Mouse (Mus musculus) C2C12 (cell line): ENCODE measurements at regions not wholly inside any gene's neighbourhood (a gene's known extent, or its start where the extent isn't known, plus 50 kb on each side); places are given as distances from the start of the nearest gene placed in this dataset.

Experiments used
- H3K27me3 ChIP-seq: one replicate; pipeline ENCODE4 v1.6.1; 2011; ENCODE audit not compliant: control insufficient read depth, insufficient read depth, insufficient read length
- H3K36me3 ChIP-seq: one replicate; pipeline ENCODE4 v1.6.1; 2011; ENCODE audit not compliant: control insufficient read depth, insufficient read depth
- H3K4me3 ChIP-seq: one replicate; pipeline ENCODE4 v1.5.1; 2011; ENCODE audit warnings: mild to moderate bottlenecking, control low read depth; ENCODE audit not compliant: poor library complexity, insufficient read depth, severe bottlenecking
- H3K79me2 ChIP-seq: one replicate; pipeline ENCODE4 v1.6.1; 2011; ENCODE audit not compliant: control insufficient read depth, insufficient read depth
- H3K79me3 ChIP-seq: one replicate; pipeline ENCODE4 v1.6.1; 2011; ENCODE audit warnings: low read depth, control low read depth
- H3ac ChIP-seq: one replicate; pipeline ENCODE3; 2011; ENCODE audit warnings: low read depth; ENCODE audit not compliant: control insufficient read depth, insufficient read length
- CEBPB ChIP-seq: IDR thresholded peaks from one replicate; pipeline ENCODE4 v1.6.1; 2011; ENCODE audit warnings: low read depth, mild to moderate bottlenecking, control low read depth, moderate library complexity
- CTCF ChIP-seq: IDR thresholded peaks from one replicate; pipeline ENCODE4 v1.5.1; 2011; ENCODE audit not compliant: control insufficient read depth, insufficient read depth, insufficient read length
- FOSL1 ChIP-seq: IDR thresholded peaks from one replicate; pipeline ENCODE4 v1.8.0; 2011; ENCODE audit warnings: mild to moderate bottlenecking, low read length; ENCODE audit not compliant: poor library complexity, insufficient read depth, severe bottlenecking
- MAX ChIP-seq: IDR thresholded peaks from one replicate; pipeline ENCODE4 v1.6.1; 2011; ENCODE audit warnings: mild to moderate bottlenecking, control low read depth
- MYOD1 ChIP-seq: IDR thresholded peaks from one replicate; pipeline ENCODE4 v1.6.1; 2011; ENCODE audit warnings: low read depth; ENCODE audit not compliant: control insufficient read depth, insufficient read length
- MYOG ChIP-seq: IDR thresholded peaks from one replicate; pipeline ENCODE4 v1.6.1; 2011; ENCODE audit not compliant: control insufficient read depth, insufficient read length; ENCODE audit errors: extremely low read depth
- USF1 ChIP-seq: IDR thresholded peaks from one replicate; pipeline ENCODE4 v1.6.1; 2011; ENCODE audit warnings: low read depth, mild to moderate bottlenecking, control low read depth, moderate library complexity

DNA sequence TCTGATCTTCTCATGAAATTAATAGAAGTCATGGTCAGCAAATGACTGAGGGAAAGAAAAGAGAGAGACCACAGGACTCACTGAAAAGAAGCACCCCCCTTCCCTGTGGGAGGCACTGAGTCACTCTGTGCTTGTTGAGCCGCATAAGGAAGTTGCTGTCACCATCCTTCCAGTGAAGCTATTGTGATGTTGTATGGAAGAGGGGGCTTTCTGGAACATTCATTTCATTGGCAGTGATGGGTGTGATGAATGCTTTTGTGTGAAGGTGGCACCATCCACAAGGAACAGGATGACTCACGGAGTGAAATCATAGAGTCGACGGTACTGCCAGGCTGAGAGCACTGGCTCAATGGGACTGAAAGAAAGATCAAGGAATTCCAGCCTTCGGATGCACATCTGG is 323.5 kb upstream of the Adamts9 start:
- Histone ChIP-seq H3K27me3 (no peaks in the 10 kb centered on the region), H3K79me2 (no peaks in the 10 kb centered on the region), H3K4me3 (no peak overlapping the region), H3K36me3 (no peaks in the 10 kb centered on the region), H3K79me3 (no peaks in the 10 kb centered on the region), H3ac (no peak overlapping the region)
- TF ChIP-seq CTCF (no peak), FOSL1 (no peak), MYOG (no peak), MYOD1 (no peak), USF1 (no peak), CEBPB (no peak), MAX (no peak)

DNA sequence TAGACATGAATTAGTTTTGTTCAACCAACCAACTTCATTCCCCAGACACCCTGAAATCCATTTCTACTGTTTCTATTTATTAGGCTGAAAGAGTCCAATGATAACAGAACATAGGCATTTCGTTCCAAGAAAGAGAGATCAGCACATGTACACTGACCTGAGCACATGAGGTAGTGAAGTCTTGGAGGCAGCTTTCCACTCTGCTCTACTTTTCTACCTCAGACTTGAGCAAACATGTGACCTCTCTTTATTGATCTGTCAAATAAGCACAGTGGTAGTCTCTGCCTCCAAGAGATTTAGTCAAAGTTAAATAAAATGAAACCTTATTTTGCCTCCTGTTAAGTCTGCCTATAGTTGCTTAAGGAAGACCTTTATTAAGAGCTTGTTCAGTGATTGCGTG is 321.9 kb upstream of the Adamts9 start:
- H3K79me3 ChIP-seq: no peaks in the 10 kb centered on the region
- no peaks in the 10 kb centered on the region for H3K79me2 ChIP-seq
- no peak for TF ChIP-seq CTCF
- TF ChIP-seq CEBPB: no peak
- TF ChIP-seq MAX: no peak
- no peak for TF ChIP-seq FOSL1
- TF ChIP-seq MYOG: no peak
- no peak for TF ChIP-seq MYOD1
- TF ChIP-seq USF1: no peak
- no peaks in the 10 kb centered on the region for H3K36me3 ChIP-seq
- no peak overlapping the region for H3K4me3 ChIP-seq
- H3ac ChIP-seq: no peak overlapping the region
- H3K27me3 ChIP-seq: no peaks in the 10 kb centered on the region

DNA sequence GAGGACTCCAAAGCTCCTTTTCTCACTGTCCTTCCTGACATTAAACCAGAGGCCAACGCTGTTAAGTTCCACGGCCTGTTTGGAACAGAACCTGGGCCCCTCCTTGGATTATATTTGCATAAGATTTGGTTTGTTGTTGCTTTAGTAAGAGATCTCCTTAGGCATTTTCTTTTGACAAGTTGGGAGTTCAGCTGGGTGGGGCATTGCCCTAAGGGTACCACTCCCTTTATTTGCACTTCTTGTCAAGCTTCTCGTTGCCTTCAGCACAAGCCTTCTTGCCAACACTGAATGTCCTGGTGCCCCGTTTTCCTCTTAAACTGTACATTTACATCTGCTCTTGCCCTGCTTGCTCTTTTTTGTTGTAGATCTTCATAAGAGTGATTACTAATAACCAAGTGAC is 317.5 kb upstream of the Adamts9 start:
- H3K79me3 ChIP-seq: no peaks in the 10 kb centered on the region
- TF ChIP-seq FOSL1 (no peak), MAX (no peak)
- no peaks in the 10 kb centered on the region for H3K36me3 ChIP-seq
- no peak overlapping the region for H3K4me3 ChIP-seq
- H3ac ChIP-seq: no peak overlapping the region
- H3K79me2 ChIP-seq: no peaks in the 10 kb centered on the region
- H3K27me3 ChIP-seq: no peaks in the 10 kb centered on the region

DNA sequence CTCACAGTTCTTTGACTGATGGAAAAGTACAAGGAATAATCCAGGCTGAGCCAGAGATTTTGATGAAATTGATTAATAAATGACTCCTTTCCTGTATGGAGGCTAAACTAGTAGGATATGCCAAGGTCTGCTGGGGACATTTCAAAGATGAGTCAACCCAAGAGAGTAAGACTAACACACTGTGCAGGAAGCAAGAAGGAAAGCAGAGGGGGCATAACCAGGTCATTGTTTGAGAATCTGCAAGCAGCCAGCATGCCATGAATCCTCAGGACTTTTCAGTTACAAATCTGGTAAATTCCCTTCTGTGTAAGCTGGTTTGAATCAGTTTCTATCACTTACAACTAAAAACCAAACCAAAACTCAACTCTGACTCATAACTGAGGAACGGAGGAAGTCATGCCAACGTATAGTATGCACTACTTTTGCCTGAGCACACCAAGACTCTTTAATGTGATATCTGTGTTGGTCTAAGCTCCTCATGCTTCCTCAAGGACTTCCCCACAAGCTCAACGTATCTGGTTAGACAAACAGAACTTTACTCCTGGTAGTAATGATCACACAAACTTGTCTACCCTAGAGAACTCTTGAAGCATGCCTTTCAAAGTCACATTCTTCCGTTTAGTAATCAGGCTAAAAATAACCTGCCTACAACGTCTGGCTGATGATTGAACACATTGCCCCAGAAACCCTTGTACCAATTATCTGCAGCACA is 314.0 kb upstream of the Adamts9 start:
- Histone ChIP-seq H3K27me3 (no peaks in the 10 kb centered on the region), H3K79me3 (no peaks in the 10 kb centered on the region), H3ac (no peak overlapping the region), H3K36me3 (no peaks in the 10 kb centered on the region), H3K4me3 (no peak overlapping the region), H3K79me2 (no peaks in the 10 kb centered on the region)
- TF ChIP-seq CTCF (no peak), MAX (peak; percentile 26)

DNA sequence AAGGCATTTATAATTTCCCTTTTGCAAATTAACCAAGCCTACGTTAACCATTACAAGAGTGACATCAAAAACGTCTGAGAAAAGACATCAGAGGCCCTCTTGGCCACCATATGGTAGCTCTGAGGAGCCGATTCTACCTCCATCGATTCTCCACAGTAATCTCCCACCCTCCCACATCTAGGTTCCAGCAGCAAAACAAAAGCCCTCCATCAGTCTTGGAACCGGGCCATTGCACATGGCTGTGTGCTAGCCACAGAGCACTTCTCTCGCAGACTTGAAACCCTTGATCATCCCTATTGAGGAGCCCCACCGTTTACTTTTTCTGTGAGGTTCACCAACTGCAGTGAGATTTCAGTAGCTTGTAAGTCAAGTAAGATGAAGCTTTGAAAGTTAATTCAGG is 310.5 kb upstream of the Adamts9 start:
- no peak for TF ChIP-seq MYOD1
- TF ChIP-seq CEBPB: no peak
- TF ChIP-seq CTCF: no peak
- no peak for TF ChIP-seq MYOG
- no peak for TF ChIP-seq USF1
- no peak for TF ChIP-seq FOSL1
- no peak for TF ChIP-seq MAX

DNA sequence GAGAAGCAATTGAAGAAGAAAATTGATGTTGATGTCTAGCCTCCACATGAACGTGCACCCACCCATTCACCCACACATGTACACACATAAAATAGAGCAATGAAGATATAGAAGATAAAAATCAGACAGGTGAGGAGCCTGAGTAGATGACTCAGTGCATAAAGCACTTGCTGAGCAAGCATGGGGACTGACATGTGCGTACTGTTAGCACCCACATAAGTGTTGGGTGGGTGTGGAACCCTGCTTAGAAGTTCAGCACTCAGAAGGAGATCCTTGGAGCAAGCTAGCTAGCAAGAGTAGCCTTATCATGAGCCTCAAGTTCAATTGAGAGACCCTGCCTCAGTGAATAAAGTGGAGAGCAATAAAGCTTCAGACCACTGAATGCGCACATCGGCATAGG is 305.7 kb upstream of the Adamts9 start:
- H3K4me3 ChIP-seq: no peak overlapping the region
- TF ChIP-seq CEBPB (no peak), MAX (no peak), USF1 (no peak), MYOD1 (no peak)
- no peaks in the 10 kb centered on the region for H3K79me3 ChIP-seq
- no peaks in the 10 kb centered on the region for H3K36me3 ChIP-seq
- H3K79me2 ChIP-seq: no peaks in the 10 kb centered on the region
- no peak overlapping the region for H3ac ChIP-seq
- no peaks in the 10 kb centered on the region for H3K27me3 ChIP-seq

More for the DNA sequence above, 310.5 kb upstream of the Adamts9 start:
- Histone ChIP-seq H3ac (no peak overlapping the region), H3K36me3 (no peaks in the 10 kb centered on the region), H3K79me3 (no peaks in the 10 kb centered on the region), H3K79me2 (no peaks in the 10 kb centered on the region), H3K27me3 (no peaks in the 10 kb centered on the region), H3K4me3 (no peak overlapping the region)
